In genomic region chr9:103180807-103181565, GRCm38 (mm10) we compare ENCODE assay signal across 9 mouse cellular contexts. TPM values are rescaled to one million over a fixed set of nuclear protein-coding genes. Genes with fewer than 3 reads are reported as not detected.
DNase-seq lines count a peak whose midpoint lies in the region; ATAC-seq lines count a peak whose summit lies in the region.
"Had no signal": no experiment of that assay in that cellular context is flagged by ENCODE, and none has a peak within 500 bp of the region (broad histone marks: within the 10 kb centered on the region; RNA-seq: fewer than 3 reads in every experiment).

No protein-coding gene starts in this region.

- H3K9me3 ChIP-seq in heart, embryonic 14.5 days (ENCODE audit: control insufficient read depth, low read length), result no peaks in the 10 kb centered on the region
- H3K9me3 ChIP-seq in kidney, embryonic 16.5 days (ENCODE audit: low read length), result no peaks in the 10 kb centered on the region
- H3K9me3 ChIP-seq in liver, embryonic 15.5 days (replicated peaks), result no peaks in the 10 kb centered on the region
- no peaks in the 10 kb centered on the region for H3K9me3 ChIP-seq in stomach, embryonic 14.5 days (ENCODE audit: control insufficient read depth, low read depth, low read length)

- WGBS in heart, embryonic 14.5 days, result 1% methylated on average over 20 of the region's 20 CpGs
- WGBS in kidney, embryonic 16.5 days, result 2% methylated on average over 20 of the region's 20 CpGs
- 1% methylated on average over 20 of the region's 20 CpGs for WGBS in liver, embryonic 15.5 days (ENCODE audit: insufficient replicate concordance)
- WGBS in stomach, embryonic 14.5 days, result 1% methylated on average over 20 of the region's 20 CpGs

- ATAC-seq in frontal cortex, adult (ENCODE audit: low TSS enrichment), result peak; percentile 47
- peak; percentile 83 for ATAC-seq in heart, embryonic 14.5 days (ENCODE audit: insufficient number of reproducible peaks, insufficient read depth, low FRiP score, low read depth)
- ATAC-seq in kidney, embryonic 16.5 days (ENCODE audit: low FRiP score, low TSS enrichment), result peak; percentile 95
- ATAC-seq in liver, embryonic 15.5 days (ENCODE audit: insufficient read depth), result peak; percentile 82
- ATAC-seq in stomach, embryonic 14.5 days (ENCODE audit: insufficient number of reproducible peaks, insufficient read depth, low FRiP score, low read depth), result peak; percentile 89

- peak overlapping the region; percentile 37 to 64; a peak in 2 of 4 replicates for H3K27ac ChIP-seq in heart, embryonic 14.5 days (replicated peaks in 1 of 2; ENCODE audit: control insufficient read depth in 1 of 2, insufficient read depth in 1 of 2, low read depth in 2 of 2, low read length in 2 of 2)
- peak overlapping the region; percentile 40 for H3K27ac ChIP-seq in kidney, embryonic 16.5 days (ENCODE audit: low read length)
- no peak overlapping the region for H3K27ac ChIP-seq in liver, embryonic 15.5 days (replicated peaks)
- H3K27ac ChIP-seq in stomach, embryonic 14.5 days (ENCODE audit: low read length), result peak overlapping the region; percentile 64; the same call in 1 of the 2 replicates

- H3K27me3 ChIP-seq in heart, embryonic 14.5 days (ENCODE audit: control insufficient read depth, insufficient read depth, low read length), result no peaks in the 10 kb centered on the region
- H3K27me3 ChIP-seq in kidney, embryonic 16.5 days (ENCODE audit: insufficient read depth, low read length), result no peaks in the 10 kb centered on the region
- no peaks in the 10 kb centered on the region for H3K27me3 ChIP-seq in liver, embryonic 15.5 days
- H3K27me3 ChIP-seq in stomach, embryonic 14.5 days (ENCODE audit: control insufficient read depth, insufficient read depth, low read length), result no peaks in the 10 kb centered on the region

- no peak for DNase-seq in frontal cortex, postnatal 25 days (ENCODE audit: low spot score in 2 of 2)
- peak; percentile 10 for DNase-seq in fat pad, adult 2 months (ENCODE audit: extremely low read depth, low read depth, low spot score)
- DNase-seq in natural killer cell, adult 2 months (ENCODE audit: low spot score in 2 of 2), result peak; percentile 59

- H3K4me1 ChIP-seq in heart, embryonic 14.5 days (ENCODE audit: control insufficient read depth in 2 of 2, insufficient read depth in 2 of 2, low read length in 2 of 2), result peaks cover 5 to 8% of the 10 kb centered on the region in 2 experiments
- peaks cover 7% of the 10 kb centered on the region for H3K4me1 ChIP-seq in kidney, embryonic 16.5 days (ENCODE audit: insufficient read depth, low read length)
- peaks cover 13% of the 10 kb centered on the region for H3K4me1 ChIP-seq in liver, embryonic 15.5 days (replicated peaks)
- peaks cover 6% of the 10 kb centered on the region; the same call in 1 of the 2 replicates for H3K4me1 ChIP-seq in stomach, embryonic 14.5 days (ENCODE audit: control insufficient read depth, insufficient read depth, low read length)

- H3K4me2 ChIP-seq in heart, embryonic 14.5 days (ENCODE audit: low read length), result peak overlapping the region; percentile 86
- H3K4me2 ChIP-seq in kidney, embryonic 16.5 days (replicated peaks; ENCODE audit: low read depth, low read length), result peak overlapping the region; percentile 80
- peak overlapping the region; percentile 78 for H3K4me2 ChIP-seq in liver, embryonic 15.5 days
- peak overlapping the region; percentile 54 for H3K4me2 ChIP-seq in stomach, embryonic 14.5 days (replicated peaks; ENCODE audit: low read depth, low read length)

- H3K4me3 ChIP-seq in heart, embryonic 14.5 days (ENCODE audit: control insufficient read depth in 1 of 2, insufficient read depth in 1 of 2, low read depth in 1 of 2, low read length in 2 of 2), result peak overlapping the region; percentile 54 to 72
- peak overlapping the region; percentile 55 for H3K4me3 ChIP-seq in kidney, embryonic 16.5 days (ENCODE audit: low read length)
- H3K4me3 ChIP-seq in liver, embryonic 15.5 days (replicated peaks), result peak overlapping the region; percentile 55
- peak overlapping the region; percentile 32 for H3K4me3 ChIP-seq in stomach, embryonic 14.5 days (ENCODE audit: low read depth, low read length)

- H3K9ac ChIP-seq in heart, embryonic 14.5 days (ENCODE audit: low read length), result peak overlapping the region; percentile 77
- H3K9ac ChIP-seq in kidney, embryonic 16.5 days (replicated peaks; ENCODE audit: low read length), result peak overlapping the region; percentile 74
- peak overlapping the region; percentile 49; the same call in 1 of the 2 replicates for H3K9ac ChIP-seq in liver, embryonic 15.5 days
- no peak overlapping the region for H3K9ac ChIP-seq in stomach, embryonic 14.5 days (replicated peaks; ENCODE audit: low read depth, low read length)

- H3K36me3 ChIP-seq in heart, embryonic 14.5 days (ENCODE audit: control insufficient read depth, insufficient read depth, low read length), result no peaks in the 10 kb centered on the region
- no peaks in the 10 kb centered on the region for H3K36me3 ChIP-seq in kidney, embryonic 16.5 days (ENCODE audit: insufficient read depth, low read length)
- no peaks in the 10 kb centered on the region for H3K36me3 ChIP-seq in liver, embryonic 15.5 days (replicated peaks)
- no peaks in the 10 kb centered on the region for H3K36me3 ChIP-seq in stomach, embryonic 14.5 days (ENCODE audit: control insufficient read depth, insufficient read depth, low read length)

RNA-seq across cellular contexts. Expression of gene Srprb, which starts 21.0 kb away (rescaled TPM):
- 43.1 and 44.6 TPM in 2 replicates for polyA plus RNA-seq in heart, embryonic 14.5 days (2014; fragmentation: Nextera tagmentation; extraction: Ambion mirVana)
- polyA plus RNA-seq in kidney, embryonic 16.5 days (2015; fragmentation: Nextera tagmentation; extraction: Ambion mirVana), result 71.6 and 76.4 TPM in 2 replicates
- polyA plus RNA-seq in liver, embryonic 15.5 days (2015; fragmentation: Nextera tagmentation; extraction: Ambion mirVana), result 18.9 and 22.5 TPM in 2 replicates
- 57.3 and 61.1 TPM in 2 replicates for polyA plus RNA-seq in stomach, embryonic 14.5 days (2014; fragmentation: Nextera tagmentation; extraction: Ambion mirVana)

RNA-seq across cellular contexts. Expression of gene Gm20425, which starts 49.1 kb away (rescaled TPM):
- 0.07 TPM in 1 of 2 replicates, not detected in the other for polyA plus RNA-seq in heart, embryonic 14.5 days (2014; fragmentation: Nextera tagmentation; extraction: Ambion mirVana)
- polyA plus RNA-seq in kidney, embryonic 16.5 days (2015; fragmentation: Nextera tagmentation; extraction: Ambion mirVana), result 0.45 TPM in 1 of 2 replicates, not detected in the other
- polyA plus RNA-seq in liver, embryonic 15.5 days (2015; fragmentation: Nextera tagmentation; extraction: Ambion mirVana), result 0.24 and 2.3 TPM in 2 replicates
- polyA plus RNA-seq in stomach, embryonic 14.5 days (2014; fragmentation: Nextera tagmentation; extraction: Ambion mirVana), result 1.9 TPM in 1 of 2 replicates, not detected in the other
- polyA plus RNA-seq: C2C12 had no signal

RNA-seq across cellular contexts. Expression of gene Trf, which starts 49.3 kb away (rescaled TPM):
- polyA plus RNA-seq in heart, embryonic 14.5 days (2014; fragmentation: Nextera tagmentation; extraction: Ambion mirVana), result 40.1 and 44.0 TPM in 2 replicates
- polyA plus RNA-seq in kidney, embryonic 16.5 days (2015; fragmentation: Nextera tagmentation; extraction: Ambion mirVana), result 52.0 and 65.5 TPM in 2 replicates
- polyA plus RNA-seq in liver, embryonic 15.5 days (2015; fragmentation: Nextera tagmentation; extraction: Ambion mirVana), result 10,865 and 16,074 TPM in 2 replicates
- 26.8 and 29.8 TPM in 2 replicates for polyA plus RNA-seq in stomach, embryonic 14.5 days (2014; fragmentation: Nextera tagmentation; extraction: Ambion mirVana)
- polyA plus RNA-seq: C2C12 had no signal

Comparison
In these comparisons a context has a peak if more than half of its experiments do, and no peak if none do; other contexts are left out.
1. DNase-seq: peak in fat pad, adult 2 months (single experiment) and natural killer cell, adult 2 months (2 of 2); none in frontal cortex, postnatal 25 days (0 of 2).
2. RNA of gene Trf, which starts 49.3 kb away (polyA plus RNA-seq): 10,865 to 16,074 TPM in liver, embryonic 15.5 days; 52.0 to 65.5 TPM in kidney, embryonic 16.5 days, 40.1 to 44.0 TPM in heart, embryonic 14.5 days and 26.8 to 29.8 TPM in stomach, embryonic 14.5 days; every median in the first group is over 100 times any median in the second.
3. Peak in every context shown above with its lines, with median percentiles within 50 percentile points of each other: ATAC-seq, H3K4me2 ChIP-seq and H3K4me3 ChIP-seq.